Mouse (Mus musculus): ENCODE measurements around the gene Rab25. TPM values are rescaled to one million over a fixed set of nuclear protein-coding genes. Genes with fewer than 3 reads are reported as not detected.

The Rab25 gene
- polyA plus RNA-seq, 1 experiment from 2014 or later = not detected

- peaks cover 17% of the 10 kb centered on the region for H3K36me3 ChIP-seq (ENCODE audit: control insufficient read depth, insufficient read depth, low read length)
- H3K9me3 ChIP-seq (ENCODE audit: control insufficient read depth, low read length) = no peaks in the 10 kb centered on the region
- H3K4me3 ChIP-seq (replicated peaks; ENCODE audit: low read depth, low read length) = peak overlapping the region; percentile 91
- WGBS = 26% methylated on average over 16 of the region's 16 CpGs
- peak overlapping the region; percentile 91 for H3K4me2 ChIP-seq (ENCODE audit: low read length)
- DNase-seq = no peak
- peak overlapping the region; percentile 93 for H3K27ac ChIP-seq (replicated peaks; ENCODE audit: low read depth, low read length)
- H3K4me1 ChIP-seq (ENCODE audit: control insufficient read depth, insufficient read depth, low read length) = peaks cover 14% of the 10 kb centered on the region
- peak overlapping the region; percentile 88 for H3K9ac ChIP-seq (replicated peaks; ENCODE audit: low read length)
- no peaks in the 10 kb centered on the region for H3K27me3 ChIP-seq (ENCODE audit: control insufficient read depth, insufficient read depth, low read length)
- ATAC-seq (ENCODE audit: low FRiP score, low TSS enrichment) = no peak
Observed at GRCm38 (mm10) chr3:88552082-88552645, 4.1 kb upstream of the Rab25 start.

GRCm38 (mm10) chr3:88551586-88551985 is 3.5 kb upstream of the Rab25 start:
- H3K9ac ChIP-seq (replicated peaks; ENCODE audit: low read length) = no peak overlapping the region
- ATAC-seq (ENCODE audit: low FRiP score, low TSS enrichment) (no peak), DNase-seq (no peak)
- 85% methylated on average over 4 of the region's 4 CpGs for WGBS
- peaks cover 11% of the 10 kb centered on the region for H3K36me3 ChIP-seq (ENCODE audit: control insufficient read depth, insufficient read depth, low read length)
- H3K9me3 ChIP-seq (ENCODE audit: control insufficient read depth, low read length) = no peaks in the 10 kb centered on the region
- no peak overlapping the region for H3K27ac ChIP-seq (replicated peaks; ENCODE audit: low read depth, low read length)
- no peaks in the 10 kb centered on the region for H3K27me3 ChIP-seq (ENCODE audit: control insufficient read depth, insufficient read depth, low read length)
- peak overlapping the region; percentile 91 for H3K4me3 ChIP-seq (replicated peaks; ENCODE audit: low read depth, low read length)
- H3K4me2 ChIP-seq (ENCODE audit: low read length) = peak overlapping the region; percentile 91
- peaks cover 14% of the 10 kb centered on the region for H3K4me1 ChIP-seq (ENCODE audit: control insufficient read depth, insufficient read depth, low read length)

GRCm38 (mm10) chr3:88546674-88547418 is 1.3 kb downstream of the Rab25 start:
- H3K27me3 ChIP-seq (ENCODE audit: control insufficient read depth, insufficient read depth, low read length) = no peaks in the 10 kb centered on the region
- DNase-seq = no peak
- H3K36me3 ChIP-seq (ENCODE audit: control insufficient read depth, insufficient read depth, low read length) = no peaks in the 10 kb centered on the region
- H3K4me2 ChIP-seq (ENCODE audit: low read length) = no peak overlapping the region
- H3K4me3 ChIP-seq (replicated peaks; ENCODE audit: low read depth, low read length) = no peak overlapping the region
- peaks cover 5% of the 10 kb centered on the region for H3K4me1 ChIP-seq (ENCODE audit: control insufficient read depth, insufficient read depth, low read length)
- no peaks in the 10 kb centered on the region for H3K9me3 ChIP-seq (ENCODE audit: control insufficient read depth, low read length)
- WGBS = 82% methylated on average over 6 of the region's 6 CpGs
- H3K27ac ChIP-seq (replicated peaks; ENCODE audit: low read depth, low read length) = no peak overlapping the region
- H3K9ac ChIP-seq (replicated peaks; ENCODE audit: low read length) = no peak overlapping the region
- no peak for ATAC-seq (ENCODE audit: low FRiP score, low TSS enrichment)

GRCm38 (mm10) chr3:88544955-88545591 is 3.0 kb downstream of the Rab25 start:
- DNase-seq (no peak), ATAC-seq (ENCODE audit: low FRiP score, low TSS enrichment) (no peak)
- no peaks in the 10 kb centered on the region for H3K27me3 ChIP-seq (ENCODE audit: control insufficient read depth, insufficient read depth, low read length)
- no peak overlapping the region for H3K27ac ChIP-seq (replicated peaks; ENCODE audit: low read depth, low read length)
- WGBS = 71% methylated on average over 20 of the region's 20 CpGs
- H3K4me3 ChIP-seq (replicated peaks; ENCODE audit: low read depth, low read length) = no peak overlapping the region
- H3K9ac ChIP-seq (replicated peaks; ENCODE audit: low read length) = no peak overlapping the region
- no peak overlapping the region for H3K4me2 ChIP-seq (ENCODE audit: low read length)
- peaks cover 16% of the 10 kb centered on the region for H3K36me3 ChIP-seq (ENCODE audit: control insufficient read depth, insufficient read depth, low read length)
- H3K9me3 ChIP-seq (ENCODE audit: control insufficient read depth, low read length) = no peaks in the 10 kb centered on the region
- H3K4me1 ChIP-seq (ENCODE audit: control insufficient read depth, insufficient read depth, low read length) = peaks cover 16% of the 10 kb centered on the region; the same call in 1 of the 2 replicates

- 33% methylated on average over 5 of the region's 5 CpGs for WGBS
Observed at GRCm38 (mm10) chr3:88544514-88544913, 3.6 kb downstream of the Rab25 start.

GRCm38 (mm10) chr3:88543651-88544410 is 4.3 kb downstream of the Rab25 start:
- 79% methylated on average over 5 of the region's 5 CpGs for WGBS
- ATAC-seq (ENCODE audit: low FRiP score, low TSS enrichment) = no peak
- H3K4me2 ChIP-seq (ENCODE audit: low read length) = no peak overlapping the region
- H3K4me1 ChIP-seq (ENCODE audit: control insufficient read depth, insufficient read depth, low read length) = peaks cover 24% of the 10 kb centered on the region
- H3K36me3 ChIP-seq (ENCODE audit: control insufficient read depth, insufficient read depth, low read length) = peaks cover 24% of the 10 kb centered on the region
- no peak overlapping the region for H3K9ac ChIP-seq (replicated peaks; ENCODE audit: low read length)
- no peak overlapping the region for H3K27ac ChIP-seq (replicated peaks; ENCODE audit: low read depth, low read length)
- H3K27me3 ChIP-seq (ENCODE audit: control insufficient read depth, insufficient read depth, low read length) = no peaks in the 10 kb centered on the region
- no peaks in the 10 kb centered on the region for H3K9me3 ChIP-seq (ENCODE audit: control insufficient read depth, low read length)
- H3K4me3 ChIP-seq (replicated peaks; ENCODE audit: low read depth, low read length) = no peak overlapping the region
- DNase-seq = no peak

More at GRCm38 (mm10) chr3:88544514-88544913, 3.6 kb downstream of the Rab25 start:
- peak; percentile 51 for DNase-seq
- no peak overlapping the region for H3K27ac ChIP-seq (replicated peaks; ENCODE audit: low read depth, low read length)
- H3K9ac ChIP-seq (replicated peaks; ENCODE audit: low read length) = no peak overlapping the region
- no peaks in the 10 kb centered on the region for H3K27me3 ChIP-seq (ENCODE audit: control insufficient read depth, insufficient read depth, low read length)
- H3K9me3 ChIP-seq (ENCODE audit: control insufficient read depth, low read length) = no peaks in the 10 kb centered on the region
- H3K4me2 ChIP-seq (ENCODE audit: low read length) = no peak overlapping the region
- H3K36me3 ChIP-seq (ENCODE audit: control insufficient read depth, insufficient read depth, low read length) = peaks cover 20% of the 10 kb centered on the region
- no peak overlapping the region for H3K4me3 ChIP-seq (replicated peaks; ENCODE audit: low read depth, low read length)
- H3K4me1 ChIP-seq (ENCODE audit: control insufficient read depth, insufficient read depth, low read length) = peaks cover 20% of the 10 kb centered on the region; the same call in 1 of the 2 replicates
- no peak for ATAC-seq (ENCODE audit: low FRiP score, low TSS enrichment)

GRCm38 (mm10) chr3:88543174-88543573 is 4.9 kb downstream of the Rab25 start:
- no peak for DNase-seq
- H3K27me3 ChIP-seq (ENCODE audit: control insufficient read depth, insufficient read depth, low read length) = no peaks in the 10 kb centered on the region
- peaks cover 30% of the 10 kb centered on the region for H3K4me1 ChIP-seq (ENCODE audit: control insufficient read depth, insufficient read depth, low read length)
- H3K9ac ChIP-seq (replicated peaks; ENCODE audit: low read length) = no peak overlapping the region
- no peak overlapping the region for H3K4me2 ChIP-seq (ENCODE audit: low read length)
- whole genome bisulfite sequencing = 81% methylated on average over 8 of the region's 8 CpGs
- H3K27ac ChIP-seq (replicated peaks; ENCODE audit: low read depth, low read length) = no peak overlapping the region
- peaks cover 31% of the 10 kb centered on the region for H3K36me3 ChIP-seq (ENCODE audit: control insufficient read depth, insufficient read depth, low read length)
- no peak overlapping the region for H3K4me3 ChIP-seq (replicated peaks; ENCODE audit: low read depth, low read length)
- no peak for ATAC-seq (ENCODE audit: low FRiP score, low TSS enrichment)
- no peaks in the 10 kb centered on the region for H3K9me3 ChIP-seq (ENCODE audit: control insufficient read depth, low read length)

- H3K36me3 ChIP-seq (ENCODE audit: control insufficient read depth, insufficient read depth, low read length) = peaks cover 38% of the 10 kb centered on the region
- H3K4me3 ChIP-seq (replicated peaks; ENCODE audit: low read depth, low read length) = no peak overlapping the region
- no peak for DNase-seq
- no peak overlapping the region for H3K4me2 ChIP-seq (ENCODE audit: low read length)
- H3K27me3 ChIP-seq (ENCODE audit: control insufficient read depth, insufficient read depth, low read length) = no peaks in the 10 kb centered on the region
- no peak overlapping the region for H3K9ac ChIP-seq (replicated peaks; ENCODE audit: low read length)
- no peak for ATAC-seq (ENCODE audit: low FRiP score, low TSS enrichment)
- no peaks in the 10 kb centered on the region for H3K9me3 ChIP-seq (ENCODE audit: control insufficient read depth, low read length)
- H3K27ac ChIP-seq (replicated peaks; ENCODE audit: low read depth, low read length) = peak overlapping the region; percentile 45; the same call in 1 of the 2 replicates
- peaks cover 37% of the 10 kb centered on the region for H3K4me1 ChIP-seq (ENCODE audit: control insufficient read depth, insufficient read depth, low read length)
- WGBS = 90% methylated on average over 4 of the region's 4 CpGs
Observed at GRCm38 (mm10) chr3:88542486-88542885, 5.6 kb downstream of the Rab25 start.
